Mouse (Mus musculus) embryonic facial prominence, embryonic 11.5 days (tissue): ENCODE data around the gene Srbd1. TPM values are rescaled to one million over a fixed set of nuclear protein-coding genes. Genes with fewer than 3 reads are reported as not detected.
A peak's percentile ranks its signal among the peaks of the same experiment; 100 is the strongest.

Experiments
- ATAC-seq: fragments of 200-750 bp; cut with Nextera tagmentation; replicated peaks from 2 replicates; pipeline ENCODE4 v1.8.0; 2017; ENCODE audit warnings: low read depth; ENCODE audit not compliant: insufficient number of reproducible peaks, low FRiP score, low TSS enrichment
- DNase-seq: peaks from one replicate; pipeline ENCODE4 v3.0.0-alpha.2; 2015; ENCODE audit warnings: low spot score
- H3K27ac ChIP-seq: fragments of 300-500 bp; sonication (generic); replicated peaks from 2 replicates; pipeline ENCODE4 v1.5.1; 2014; ENCODE audit warnings: mild to moderate bottlenecking, low read depth, low read length, control low read depth
- H3K27me3 ChIP-seq: fragments of 300-500 bp; sonication (generic); 2 replicates; pipeline ENCODE4 v1.6.1; 2014; ENCODE audit warnings: mild to moderate bottlenecking, low read length, moderate library complexity, mixed read lengths; ENCODE audit not compliant: control insufficient read depth, insufficient read depth
- H3K36me3 ChIP-seq: fragments of 300-500 bp; sonication (generic); replicated peaks from 2 replicates; pipeline ENCODE4 v1.6.1; 2014; ENCODE audit warnings: low read depth, mild to moderate bottlenecking, low read length, moderate library complexity, mixed read lengths; ENCODE audit not compliant: control insufficient read depth, insufficient read depth
- H3K4me1 ChIP-seq: fragments of 300-500 bp; sonication (generic); 2 replicates; pipeline ENCODE4 v1.6.1; 2014; ENCODE audit warnings: low read length, mixed read lengths; ENCODE audit not compliant: control insufficient read depth, insufficient read depth
- H3K4me2 ChIP-seq: fragments of 300-500 bp; sonication (generic); 2 replicates; pipeline ENCODE4 v1.6.1; 2014; ENCODE audit warnings: low read depth, mild to moderate bottlenecking, control low read depth, low read length, moderate library complexity
- H3K4me3 ChIP-seq: fragments of 300-500 bp; sonication (generic); 2 replicates; pipeline ENCODE4 v1.5.1; 2014; ENCODE audit warnings: low read depth, low read length, control low read depth
- H3K9ac ChIP-seq: fragments of 300-500 bp; sonication (generic); replicated peaks from 2 replicates; pipeline ENCODE4 v1.6.1; 2014; ENCODE audit warnings: mild to moderate bottlenecking, control low read depth, low read length
- H3K9me3 ChIP-seq: fragments of 300-500 bp; sonication (generic); replicated peaks from 2 replicates; pipeline ENCODE4 v1.6.1; 2016; ENCODE audit warnings: mild to moderate bottlenecking, low read length, inconsistent platforms, mixed read lengths; ENCODE audit not compliant: control insufficient read depth
- WGBS: fragments of 180-500 bp; shearing (Covaris S2); extraction: QIAGEN DNeasy Blood & Tissue Kit; methylation state at CpG from one replicate; pipeline ENCODE4 v1.1.7; 2014; 5-methylcytosine and 5-hydroxymethylcytosine counted together
- polyA plus RNA-seq: library from polyadenylated mRNA; unstranded; fragments of >200 nt; fragmentation: Nextera tagmentation; extraction: Ambion mirVana; gene quantifications from 2 replicates; pipeline ENCODE4 v1.2.1, GENCODE M21; 2014

Gene Srbd1
- polyA plus RNA-seq, 1 experiment from 2014 or later, result 12.3 TPM

- no peak overlapping the region for H3K4me3 ChIP-seq
- no peak overlapping the region for H3K9ac ChIP-seq
- no peaks in the 10 kb centered on the region for H3K9me3 ChIP-seq
- 91% methylated on average over 3 of the region's 3 CpGs for WGBS
- ATAC-seq, result no peak
- H3K4me1 ChIP-seq, result peaks cover 3% of the 10 kb centered on the region; the same call in 1 of the 2 replicates
- H3K4me2 ChIP-seq, result no peak overlapping the region
- DNase-seq, result no peak
- H3K36me3 ChIP-seq, result no peaks in the 10 kb centered on the region
- 0 out of 2 replicates have a peak overlapping the region, but pooled peaks have one; percentile 20 for H3K27ac ChIP-seq
- no peaks in the 10 kb centered on the region for H3K27me3 ChIP-seq
These were observed 105.2 kb downstream of the Srbd1 start for GRCm38 (mm10) chr17:86039741-86040140.

GRCm38 (mm10) chr17:86038211-86038648 lies 106.7 kb downstream of the Srbd1 start:
- Histone ChIP-seq H3K27me3 (no peaks in the 10 kb centered on the region), H3K4me1 (peaks cover 3% of the 10 kb centered on the region; the same call in 1 of the 2 replicates), H3K36me3 (no peaks in the 10 kb centered on the region), H3K4me2 (no peak overlapping the region), H3K9me3 (no peaks in the 10 kb centered on the region), H3K4me3 (no peak overlapping the region), H3K9ac (no peak overlapping the region), H3K27ac (peak overlapping the region; percentile 43)
- ATAC-seq (0 out of 2 replicates have a peak, but pooled peaks have one; percentile 59), DNase-seq (peak; percentile 78)
- 28% methylated on average over 13 of the region's 13 CpGs for WGBS

DNA sequence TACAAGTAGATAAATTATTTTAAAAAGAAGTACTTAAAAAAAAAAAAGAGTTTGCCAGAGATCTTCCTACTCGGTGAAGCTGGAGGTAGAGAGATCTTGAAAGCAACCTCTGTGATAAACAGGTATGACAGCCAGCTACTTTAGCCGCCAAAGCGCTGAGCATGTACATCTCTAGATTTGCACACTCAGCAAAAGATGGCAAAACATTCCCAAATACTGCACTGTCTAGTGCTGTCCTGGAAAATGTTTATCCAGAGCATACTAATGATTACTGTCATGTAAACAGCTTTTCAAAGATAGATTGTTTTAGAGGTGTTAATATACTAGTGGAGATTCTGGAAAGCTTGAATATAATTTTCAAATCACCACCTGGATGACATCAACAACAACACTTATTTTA lies 109.4 kb downstream of the Srbd1 start:
- Histone ChIP-seq H3K4me1 (peaks cover 3% of the 10 kb centered on the region), H3K9me3 (no peaks in the 10 kb centered on the region), H3K4me3 (no peak overlapping the region), H3K27me3 (no peaks in the 10 kb centered on the region), H3K9ac (no peak overlapping the region), H3K4me2 (no peak overlapping the region), H3K27ac (no peak overlapping the region), H3K36me3 (no peaks in the 10 kb centered on the region)
- 89% methylated on average over 3 of the region's 3 CpGs for WGBS
- no peak for DNase-seq
- no peak for ATAC-seq

DNA sequence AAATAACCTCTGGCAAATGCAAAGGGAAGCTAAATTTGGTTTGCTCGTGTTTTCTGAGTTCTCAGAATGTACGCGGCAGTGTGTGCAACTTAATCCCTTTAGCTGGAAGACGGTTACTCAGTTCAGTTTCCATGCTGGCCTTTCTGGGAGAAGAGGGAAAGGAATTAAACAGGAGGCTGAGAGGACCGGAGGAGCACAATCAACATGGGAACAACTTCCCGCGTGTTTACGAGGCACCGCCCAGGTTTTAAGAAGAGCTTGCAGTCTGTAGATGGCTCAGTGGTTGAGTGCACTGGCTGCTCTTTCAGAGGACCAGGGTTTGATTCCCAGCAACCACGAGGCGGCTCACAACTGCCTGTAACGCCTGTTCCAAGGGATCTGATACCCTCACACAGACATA lies 109.8 kb downstream of the Srbd1 start:
- H3K4me1 ChIP-seq, result peaks cover 3% of the 10 kb centered on the region
- no peak overlapping the region for H3K4me2 ChIP-seq

GRCm38 (mm10) chr17:86034641-86035040 lies 110.3 kb downstream of the Srbd1 start:
- Histone ChIP-seq H3K36me3 (no peaks in the 10 kb centered on the region), H3K4me2 (no peak overlapping the region), H3K9ac (no peak overlapping the region), H3K9me3 (no peaks in the 10 kb centered on the region), H3K27me3 (no peaks in the 10 kb centered on the region), H3K4me1 (peaks cover 3% of the 10 kb centered on the region), H3K4me3 (no peak overlapping the region), H3K27ac (no peak overlapping the region)
- ATAC-seq (no peak), DNase-seq (no peak)
- WGBS, result 67% methylated on average over 6 of the region's 6 CpGs

More for the DNA sequence above, 109.8 kb downstream of the Srbd1 start:
- no peaks in the 10 kb centered on the region for H3K36me3 ChIP-seq
- H3K4me3 ChIP-seq, result no peak overlapping the region
- no peaks in the 10 kb centered on the region for H3K9me3 ChIP-seq
- peak; percentile 24 for DNase-seq
- no peak for ATAC-seq
- no peak overlapping the region for H3K27ac ChIP-seq
- no peak overlapping the region for H3K9ac ChIP-seq
- no peaks in the 10 kb centered on the region for H3K27me3 ChIP-seq
- WGBS, result 77% methylated on average over 12 of the region's 12 CpGs

DNA sequence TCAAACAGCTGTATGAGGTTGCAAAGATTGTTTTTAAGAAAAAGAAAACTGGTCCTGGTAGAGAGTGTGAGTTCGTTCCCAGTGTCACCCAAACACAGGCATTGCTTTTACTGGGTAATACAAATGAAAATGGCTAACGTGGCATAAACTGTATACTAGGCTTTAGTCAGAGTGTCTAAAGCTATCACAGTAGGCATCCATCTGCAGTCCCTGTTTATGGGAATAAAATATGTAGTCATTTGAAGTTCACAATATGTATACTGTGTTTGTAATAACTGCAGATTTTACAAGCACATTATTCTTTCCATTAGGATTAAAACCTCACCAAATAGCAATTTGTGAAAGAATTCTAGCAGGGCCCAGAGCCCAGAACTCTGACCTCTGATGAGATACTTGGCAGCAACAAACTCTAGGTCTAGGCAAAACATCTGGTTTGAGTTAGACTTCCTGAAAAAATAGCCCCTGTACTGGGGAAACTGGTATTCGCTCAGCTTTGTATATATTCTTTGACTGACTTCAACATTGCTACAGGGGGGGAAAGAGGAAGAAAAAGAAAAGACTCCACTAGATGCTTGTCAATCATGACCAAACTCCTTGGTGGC lies 112.8 kb downstream of the Srbd1 start:
- peak overlapping the region; percentile 30; the same call in 1 of the 2 replicates for H3K27ac ChIP-seq
- WGBS, result 32% methylated on average over 3 of the region's 3 CpGs
- no peaks in the 10 kb centered on the region for H3K27me3 ChIP-seq
- H3K4me1 ChIP-seq, result peaks cover 3% of the 10 kb centered on the region
- H3K36me3 ChIP-seq, result no peaks in the 10 kb centered on the region
- no peak overlapping the region for H3K9ac ChIP-seq
- DNase-seq (peak; percentile 89), ATAC-seq (no peak; the same call in 1 of the 2 replicates)
- no peaks in the 10 kb centered on the region for H3K9me3 ChIP-seq
- H3K4me3 ChIP-seq, result no peak overlapping the region
- H3K4me2 ChIP-seq, result no peak overlapping the region

GRCm38 (mm10) chr17:86030016-86030415 lies 115.0 kb downstream of the Srbd1 start:
- peak; percentile 72 for DNase-seq
- Histone ChIP-seq H3K27ac (no peak overlapping the region), H3K4me3 (no peak overlapping the region), H3K4me1 (no peaks in the 10 kb centered on the region; the same call in 1 of the 2 replicates), H3K27me3 (no peaks in the 10 kb centered on the region), H3K4me2 (no peak overlapping the region), H3K9me3 (no peaks in the 10 kb centered on the region), H3K9ac (no peak overlapping the region), H3K36me3 (no peaks in the 10 kb centered on the region)
- 22% methylated on average over 4 of the region's 4 CpGs for WGBS
- no peak for ATAC-seq

DNA sequence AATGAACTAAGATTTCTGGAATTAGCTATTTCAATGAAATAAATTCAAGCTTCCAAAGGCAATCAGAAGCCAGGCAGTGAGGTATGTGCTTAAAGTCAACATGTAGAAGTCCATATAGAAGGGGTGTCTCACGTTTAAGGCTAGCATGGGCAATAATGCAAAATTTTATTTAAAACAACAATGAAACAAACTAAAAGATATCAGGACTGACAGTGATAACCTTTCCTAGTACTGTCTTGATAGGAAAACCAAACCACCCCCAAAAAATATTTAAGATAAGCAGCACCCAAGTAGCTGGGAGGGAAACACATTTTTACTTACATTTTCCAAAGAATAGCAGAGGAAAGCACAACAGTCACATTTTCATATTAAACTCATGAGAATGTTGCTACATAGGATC lies 115.8 kb downstream of the Srbd1 start:
- WGBS, result 85% methylated on average over 1 of the region's 1 CpGs
- Histone ChIP-seq H3K9ac (no peak overlapping the region), H3K4me3 (no peak overlapping the region), H3K4me1 (no peaks in the 10 kb centered on the region; the same call in 1 of the 2 replicates), H3K4me2 (no peak overlapping the region), H3K27ac (no peak overlapping the region), H3K36me3 (no peaks in the 10 kb centered on the region), H3K9me3 (no peaks in the 10 kb centered on the region), H3K27me3 (no peaks in the 10 kb centered on the region)
- DNase-seq (no peak), ATAC-seq (no peak)
